Mouse (Mus musculus): Measurements from ENCODE around the gene Agps. TPM values are rescaled to one million over a fixed set of nuclear protein-coding genes. Genes with fewer than 3 reads are reported as not detected.
A peak's percentile ranks its signal among the peaks of the same experiment; 100 is the strongest.
"Not testable (repeated sequence)": the region's sequence is repeated elsewhere in the genome, so short reads cannot be mapped to it uniquely, and the experiment has no call there.

Agps gene
- total and polyA plus RNA-seq, 3 experiments, result 1.7 to 36.9 (median 28.7) TPM

DNA sequence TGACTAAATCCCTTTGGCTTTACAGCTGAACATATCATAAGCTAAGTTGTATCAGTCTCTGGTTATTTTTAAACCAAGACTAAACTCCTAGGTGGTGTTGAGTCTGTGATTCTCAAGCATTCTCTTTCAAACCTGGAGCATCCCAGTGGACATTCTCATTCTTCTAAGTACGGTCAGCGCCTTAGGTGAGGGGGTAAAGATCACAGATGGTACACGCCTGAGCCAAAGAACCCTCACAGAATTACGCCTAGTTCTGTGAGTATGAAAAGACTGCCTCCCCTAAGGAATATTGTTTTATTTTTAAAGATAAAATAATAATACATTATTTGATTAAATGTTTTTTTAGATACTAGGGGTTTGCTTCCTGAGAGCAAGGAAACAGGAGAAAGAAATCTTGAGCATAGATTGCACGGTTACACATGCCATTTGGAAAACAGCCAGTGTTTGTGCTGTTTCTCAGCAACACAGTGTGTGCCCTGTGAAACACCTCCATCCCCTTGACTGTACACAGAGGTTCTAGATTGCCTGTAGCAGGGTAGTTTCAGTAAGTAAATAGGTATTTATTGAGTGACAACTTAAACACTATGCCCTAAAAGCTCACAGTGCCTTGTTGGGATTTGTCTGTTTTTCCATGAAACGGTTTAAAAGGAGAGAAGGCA is 97.9 kb downstream of the Agps start:
- DNase-seq, result no peak

DNA sequence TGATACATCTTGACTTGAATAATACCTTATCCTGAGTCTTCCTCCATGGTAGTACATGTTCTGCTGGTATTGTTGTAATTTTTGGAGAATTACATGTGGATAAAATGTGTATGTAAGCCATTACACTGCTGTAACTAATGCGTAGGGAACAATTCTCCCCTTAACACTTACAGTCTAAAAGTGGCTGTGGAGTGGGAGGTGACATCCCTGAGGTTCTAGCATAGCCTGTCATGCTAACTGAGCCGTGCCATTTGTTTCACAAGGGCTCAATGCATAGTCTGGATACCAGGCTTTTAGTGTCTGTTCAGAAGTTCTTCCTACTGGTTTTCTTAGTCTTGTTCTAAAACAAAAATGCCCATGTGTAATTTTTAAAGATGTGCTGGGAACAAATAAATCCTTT is 99.0 kb downstream of the Agps start:
- no peak for DNase-seq

DNA sequence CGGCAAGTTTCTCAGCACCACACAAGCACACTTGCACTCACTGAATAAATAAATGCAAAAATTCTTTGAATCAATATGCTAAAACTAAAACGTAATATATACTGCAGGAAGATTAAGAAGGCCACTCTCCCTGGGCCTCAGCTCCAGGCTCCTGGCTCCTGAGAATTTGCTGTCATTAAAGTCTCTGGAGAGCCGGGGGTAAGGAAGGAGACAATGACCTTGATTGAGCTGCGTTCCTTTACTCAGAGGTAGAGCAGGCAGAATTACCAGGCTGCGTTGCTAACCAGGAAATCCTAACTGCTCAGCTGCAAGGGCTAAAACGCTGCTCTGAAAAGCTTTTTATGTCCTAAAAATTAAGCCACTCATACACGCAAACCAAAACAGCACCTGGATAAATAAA is 101.6 kb downstream of the Agps start:
- DNase-seq, result peak; percentile 22

DNA sequence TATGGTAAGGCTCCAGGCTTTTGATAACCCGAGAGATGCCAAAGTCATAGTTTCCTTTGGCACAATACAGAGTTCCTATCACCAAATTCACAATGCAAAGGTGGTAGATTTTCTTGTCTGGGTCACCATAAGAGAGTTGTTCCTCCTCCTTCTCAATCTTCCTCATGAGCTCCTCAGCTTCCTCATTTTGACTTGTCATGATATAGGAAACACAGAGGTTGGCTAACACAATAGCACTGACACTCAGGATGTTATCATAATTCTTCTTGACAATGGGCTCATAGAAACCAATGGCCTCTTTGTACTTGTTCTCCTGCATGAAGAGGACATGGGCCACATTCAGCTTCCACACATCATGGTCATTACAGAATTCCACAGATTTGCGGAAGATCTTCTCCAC is 104.7 kb downstream of the Agps start:
- DNase-seq, result not testable (repeated sequence)

DNA sequence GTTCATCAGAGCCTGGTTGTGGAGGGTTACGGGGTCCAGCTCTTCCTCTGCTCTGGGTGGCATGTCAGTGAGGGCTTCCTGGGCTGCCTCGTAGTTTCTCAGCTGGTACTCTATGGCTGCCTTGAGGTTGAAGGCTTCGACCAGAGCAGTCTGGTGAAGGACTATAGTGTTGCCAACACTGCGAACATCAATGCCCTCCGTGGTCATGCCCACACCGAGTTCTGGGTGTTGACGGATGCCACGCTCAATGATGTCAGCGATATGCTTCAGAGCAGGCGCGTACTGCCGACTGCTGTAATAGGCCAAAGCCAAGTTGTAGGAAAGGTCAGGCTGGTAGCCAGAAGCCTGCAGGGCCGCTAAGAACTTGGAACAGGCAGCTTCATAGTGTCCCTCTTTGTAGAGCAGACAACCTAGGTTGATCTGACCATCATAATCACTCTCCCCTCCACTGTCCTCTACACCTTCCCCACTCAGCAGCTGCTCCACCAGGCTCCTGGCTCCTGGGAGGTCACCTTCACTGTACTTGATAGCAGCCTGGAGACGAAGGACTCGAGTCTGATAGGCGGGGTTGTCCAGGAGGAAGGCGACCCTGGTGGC is 105.6 kb downstream of the Agps start:
- DNase-seq, result peak; percentile 24

DNA sequence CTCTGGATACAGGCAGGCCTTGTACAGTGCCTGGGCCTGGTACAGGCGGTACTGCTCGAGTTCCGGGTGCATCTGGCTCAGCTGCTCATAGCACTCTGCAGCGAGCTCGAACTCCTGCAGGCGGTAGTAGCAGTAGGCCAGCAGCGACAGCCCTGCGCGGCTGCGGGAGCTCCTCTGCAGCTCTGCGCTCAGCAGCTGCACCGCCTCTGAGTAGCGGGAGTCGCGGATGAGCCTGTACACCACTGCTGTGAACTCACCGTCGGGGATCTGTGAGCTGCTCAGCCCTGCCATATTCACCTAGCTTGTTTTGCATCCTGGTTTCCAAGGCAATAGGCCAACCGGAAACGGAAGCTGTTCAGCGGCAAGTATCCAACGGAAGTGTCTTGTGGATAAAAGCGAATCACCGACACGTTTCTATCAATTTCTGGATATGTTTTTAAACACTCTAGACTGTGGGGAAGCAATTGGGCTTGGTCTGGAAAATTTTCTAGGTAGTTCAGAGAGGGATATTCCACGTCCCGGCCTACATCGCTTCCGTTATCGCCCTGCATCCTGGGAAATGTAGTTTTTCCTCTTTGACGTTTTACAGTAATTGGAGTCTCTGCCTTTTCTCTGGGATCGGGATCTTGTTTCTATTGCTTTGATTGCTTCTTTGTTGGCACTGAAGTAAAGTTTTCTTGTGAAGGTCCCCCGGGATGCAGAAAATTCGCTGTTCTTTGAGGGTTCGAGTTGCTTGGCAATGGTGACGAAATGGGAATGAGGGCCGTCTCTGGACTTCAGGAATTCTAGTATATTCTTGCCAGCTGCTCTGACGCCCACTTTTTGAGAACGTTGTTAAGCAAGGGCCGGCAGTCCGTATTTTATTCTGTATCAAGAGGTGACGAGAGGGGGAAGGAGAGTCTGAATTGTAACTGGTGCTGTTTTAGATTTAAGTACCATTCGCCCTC is 106.4 kb downstream of the Agps start, which contains the start of gene Ttc30b:
Gene Ttc30b, minus strand, starts transcription at position 469 of the 947 bp plus-strand sequence.
- peak; percentile 84 for DNase-seq

DNA sequence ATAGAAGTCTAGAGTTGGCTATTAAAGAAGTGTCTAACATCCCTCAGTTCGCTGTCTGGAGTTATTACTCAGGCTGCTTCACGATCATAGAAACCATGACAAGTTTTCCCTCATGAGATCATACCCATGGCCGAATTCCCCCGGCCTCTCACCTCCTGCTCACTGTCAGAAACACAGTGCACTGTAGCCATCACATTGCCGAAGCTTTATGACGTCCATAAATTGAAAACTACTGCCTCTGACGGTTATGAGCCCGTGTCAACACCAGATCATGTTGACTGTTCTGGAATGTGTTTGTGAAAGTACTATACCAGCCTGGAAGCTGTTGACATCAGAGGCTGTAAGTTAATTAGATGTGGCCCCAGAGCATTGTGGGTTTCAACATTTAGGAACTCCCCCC is 118.7 kb downstream of the Agps start:
- DNase-seq, result no peak

DNA sequence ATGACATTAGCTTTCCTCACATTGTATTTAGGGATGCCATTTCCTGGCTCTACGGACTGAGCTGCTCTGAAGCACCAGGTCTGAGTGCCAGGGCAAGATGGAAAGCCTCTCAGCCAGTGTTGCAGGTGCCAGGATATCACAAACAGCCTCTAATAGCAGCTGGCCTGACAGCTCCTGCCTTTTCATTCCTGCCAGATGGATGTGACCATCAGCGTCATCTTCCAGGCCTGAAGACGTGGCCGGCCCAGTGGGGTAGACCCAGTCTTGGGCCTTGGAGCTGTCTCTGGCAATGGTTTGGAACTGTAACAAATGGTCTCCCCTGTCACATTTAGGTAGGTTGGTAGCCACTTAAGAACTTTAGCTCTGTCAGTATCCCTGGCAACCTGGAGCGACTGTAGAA is 121.3 kb downstream of the Agps start:
- DNase-seq, result no peak

DNA sequence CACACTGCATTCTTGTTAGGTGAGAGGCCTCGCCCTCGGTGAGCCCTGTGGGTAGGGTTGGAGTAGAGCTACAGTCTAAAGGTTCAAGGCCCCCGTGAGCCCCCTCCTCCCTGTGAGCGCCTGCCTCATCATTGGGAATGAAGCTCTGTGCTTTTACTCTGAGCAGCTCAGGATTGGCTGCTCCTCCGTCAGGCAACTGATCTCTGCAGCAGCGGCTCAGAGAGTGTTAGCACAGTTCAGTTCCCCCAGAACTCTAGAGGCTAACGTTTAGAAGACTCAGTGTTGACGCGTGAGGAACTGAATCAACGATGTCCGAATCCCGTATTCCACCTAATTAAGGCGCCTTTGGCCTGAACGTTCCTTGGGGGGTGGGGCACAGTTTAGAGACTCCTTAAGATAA is 123.7 kb downstream of the Agps start:
- no peak for DNase-seq

DNA sequence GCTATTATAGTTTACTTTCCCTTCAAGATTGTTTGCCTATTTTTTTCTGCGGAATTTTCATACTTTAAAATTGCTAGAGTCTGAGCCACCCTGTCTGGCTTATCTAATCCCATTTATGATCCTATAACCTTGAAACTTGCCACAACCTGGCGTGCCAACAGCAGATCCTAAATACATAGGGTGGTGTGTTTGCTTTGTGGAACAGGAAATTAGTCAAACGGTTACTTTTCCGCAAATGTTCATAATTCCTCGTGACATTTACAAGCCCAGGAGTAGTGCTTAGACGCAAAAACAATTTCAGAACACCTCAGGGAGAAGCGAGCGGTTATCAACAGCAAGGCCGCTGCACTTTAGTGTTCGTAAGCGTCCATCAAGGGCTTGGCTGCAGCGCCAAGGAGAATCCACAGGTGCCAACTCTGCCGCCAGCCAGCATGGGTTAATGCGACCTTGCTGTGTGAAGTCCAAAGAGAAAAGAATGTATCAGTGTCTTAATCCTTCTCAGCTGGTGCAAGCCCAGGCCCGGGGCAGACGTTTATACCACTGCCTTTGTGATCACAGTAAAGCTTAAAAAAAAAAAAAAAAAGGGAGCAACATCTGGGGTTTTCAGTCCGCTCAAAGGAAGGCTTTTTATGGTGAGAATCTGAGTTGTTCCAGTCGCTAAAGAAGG is 127.3 kb downstream of the Agps start:
- DNase-seq, result peak; percentile 68

DNA sequence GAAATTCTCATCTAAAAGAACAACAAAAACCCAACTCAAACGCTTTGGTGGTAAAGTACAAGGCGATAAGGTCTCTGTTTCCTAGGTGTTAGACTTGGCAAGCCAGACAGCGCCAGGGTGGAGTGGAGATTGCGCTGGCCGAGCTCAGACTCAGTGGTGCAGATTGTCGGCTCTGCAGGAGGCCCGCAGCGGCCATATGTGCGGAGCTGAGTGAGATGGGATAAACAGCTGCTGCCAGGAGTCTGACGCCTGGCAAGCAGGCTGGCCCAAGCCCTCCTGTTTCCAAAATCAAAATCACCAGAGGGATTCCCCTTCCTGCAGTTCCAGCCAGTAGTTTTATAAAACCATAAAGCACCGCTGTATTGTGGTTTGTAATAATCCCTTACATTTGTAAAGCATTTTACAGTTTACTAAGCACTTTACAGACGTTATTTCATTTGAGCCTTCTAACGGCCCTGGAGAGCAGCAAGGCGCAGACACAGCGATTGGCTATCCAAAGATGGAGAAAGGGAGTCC is 127.9 kb downstream of the Agps start:
- peak; percentile 52 for DNase-seq

DNA sequence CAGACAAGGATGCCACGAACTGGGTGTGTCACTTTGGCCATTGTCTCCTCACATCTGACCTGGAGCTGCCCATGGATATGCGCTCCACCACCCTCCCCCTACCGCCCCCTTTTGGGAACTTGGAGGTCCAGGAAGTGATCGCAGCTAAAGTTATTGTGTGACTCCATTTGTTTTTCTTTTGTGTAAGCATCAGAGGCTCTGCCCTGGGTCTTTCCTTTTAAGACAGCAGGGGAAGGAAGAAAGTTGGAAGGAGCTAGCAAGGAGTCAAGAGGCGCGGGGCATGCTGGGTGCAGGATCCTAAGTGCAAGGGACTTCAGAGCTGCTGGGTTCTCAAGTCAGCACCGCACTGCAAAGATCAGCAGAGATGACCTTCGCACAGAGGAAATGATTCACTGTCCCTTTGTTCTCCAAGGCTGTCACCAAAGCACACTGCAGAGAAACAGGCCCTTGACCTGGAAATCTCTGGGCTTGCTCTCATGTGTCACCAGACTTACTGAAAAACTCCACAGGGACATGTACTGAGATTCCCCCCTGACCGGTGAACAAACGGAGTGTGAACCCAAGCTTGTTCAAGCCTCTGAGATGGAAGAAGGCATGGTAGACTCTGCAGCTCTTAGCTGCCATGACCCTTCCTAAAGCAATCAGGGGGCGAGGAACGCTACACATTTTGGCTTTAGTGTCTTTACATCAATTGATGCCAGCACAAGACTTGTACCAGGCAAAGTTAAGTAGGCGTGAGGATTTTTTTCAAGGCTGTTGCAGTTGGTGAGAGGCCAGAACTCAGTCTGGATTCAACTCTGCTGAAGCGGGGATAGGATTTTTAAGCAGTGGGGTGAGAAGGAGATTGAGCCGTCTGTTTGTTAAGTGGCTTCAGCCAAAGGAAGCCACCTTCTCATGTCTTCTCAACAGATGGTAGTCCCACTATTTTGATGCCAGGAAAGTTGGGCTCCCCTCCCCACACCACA is 128.7 kb downstream of the Agps start:
- peak; percentile 90 for DNase-seq

DNA sequence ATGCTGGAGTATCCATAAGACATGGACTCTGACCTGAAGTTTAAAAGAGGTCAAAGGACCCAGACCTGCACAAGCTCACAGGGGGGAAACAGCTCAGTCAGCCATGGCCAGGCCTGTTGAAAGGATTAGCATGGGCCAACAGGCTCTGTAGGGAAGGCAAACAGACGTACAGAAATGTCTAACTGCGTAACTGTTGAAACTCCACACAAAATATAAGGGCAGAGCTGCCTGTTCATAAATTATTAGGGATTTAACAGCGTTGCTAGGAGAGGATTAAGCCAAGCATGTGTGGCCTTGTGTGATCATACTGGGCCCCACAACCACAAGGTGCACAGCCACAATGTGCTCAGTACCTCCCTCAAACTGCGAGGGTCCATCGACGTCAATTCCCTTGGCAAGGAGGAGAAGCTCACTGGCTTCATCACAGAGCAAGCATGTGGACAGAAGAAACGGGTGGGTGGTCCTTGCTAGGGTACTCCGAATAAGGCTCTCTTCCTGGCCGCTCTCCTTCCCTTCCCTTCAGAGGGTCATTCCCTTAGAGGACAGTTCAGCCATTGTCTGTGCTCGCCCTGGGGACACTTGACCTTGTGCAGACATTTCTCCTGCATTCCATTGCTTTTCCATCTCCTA is 131.3 kb downstream of the Agps start:
- no peak for DNase-seq

DNA sequence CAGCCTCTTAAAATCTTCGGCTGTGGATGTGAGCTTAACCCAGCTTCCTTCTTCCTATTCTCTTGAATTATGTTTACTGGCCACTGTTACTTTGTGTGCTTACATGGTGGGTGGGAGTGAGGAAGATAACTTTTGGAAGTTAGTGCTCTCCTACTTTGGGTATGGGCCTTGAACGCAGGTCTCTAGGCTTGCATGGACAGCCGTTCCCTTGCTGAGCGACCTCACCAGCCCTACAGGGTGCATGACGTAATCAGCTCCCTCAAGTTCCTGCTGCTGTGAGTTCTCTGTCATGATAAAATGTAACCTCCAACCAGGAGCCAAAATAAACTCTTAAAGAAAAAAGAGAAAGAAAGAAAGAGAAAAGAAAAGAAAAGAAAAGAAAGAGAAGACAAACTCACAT is 132.1 kb downstream of the Agps start:
- DNase-seq, result peak; percentile 38

DNA sequence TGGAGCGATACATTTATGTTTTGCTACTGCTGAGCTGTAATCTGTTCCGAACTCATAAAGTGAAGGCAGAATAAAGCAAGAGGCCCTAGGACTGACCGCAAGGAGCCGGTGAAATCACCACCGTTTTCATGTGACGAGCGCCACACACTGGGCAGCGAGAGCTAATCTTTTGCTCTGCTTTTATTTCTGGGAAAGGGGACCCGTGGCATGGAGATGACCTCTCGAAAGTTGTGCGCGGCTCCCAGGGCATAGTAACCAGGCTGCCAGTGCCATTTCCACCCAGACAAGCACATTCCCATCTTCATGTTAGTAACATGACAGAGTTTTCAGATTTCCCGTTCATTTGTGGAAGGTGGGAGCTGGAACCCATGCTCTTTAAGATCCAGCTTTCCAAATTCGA is 132.5 kb downstream of the Agps start:
- DNase-seq, result peak; percentile 90

DNA sequence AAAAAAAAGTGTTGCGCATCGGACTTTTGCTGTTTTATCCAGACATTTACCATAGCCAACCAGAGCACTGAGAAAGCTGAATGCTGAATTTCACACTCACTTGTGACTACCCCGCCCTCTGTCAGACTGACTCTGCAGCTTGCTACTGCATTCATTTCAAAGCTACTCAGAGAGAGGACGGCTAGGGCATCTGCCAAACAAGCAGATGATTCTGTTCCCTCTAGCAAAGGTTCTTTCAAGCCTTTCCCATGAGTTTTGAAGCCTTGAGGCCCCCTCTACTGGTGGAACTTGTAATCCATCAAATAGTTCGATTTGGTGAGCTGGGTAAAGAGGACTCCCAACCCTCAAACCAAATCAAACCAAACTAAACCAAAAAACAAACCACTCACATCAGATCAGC is 133.0 kb downstream of the Agps start:
- DNase-seq, result peak; percentile 86

DNA sequence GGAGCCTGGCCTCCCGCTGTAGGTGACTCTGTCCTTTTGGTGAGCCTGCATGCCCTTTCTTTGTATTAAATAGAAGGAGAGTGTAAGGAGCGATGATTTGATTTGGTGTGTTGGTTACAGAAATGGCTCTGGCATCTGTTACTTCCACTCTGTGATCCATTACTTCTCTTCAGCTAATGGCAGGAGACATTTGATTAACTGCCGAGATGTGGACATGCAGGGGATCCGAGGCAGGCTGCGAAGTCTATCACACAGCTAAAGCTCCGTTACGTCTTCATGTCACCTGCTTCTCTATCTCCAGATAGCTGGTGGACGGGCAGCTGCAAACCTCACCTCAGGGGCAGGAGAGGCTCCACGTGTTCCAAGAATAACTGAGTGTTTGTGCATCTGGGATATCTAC is 142.2 kb downstream of the Agps start:
- no peak for DNase-seq

DNA sequence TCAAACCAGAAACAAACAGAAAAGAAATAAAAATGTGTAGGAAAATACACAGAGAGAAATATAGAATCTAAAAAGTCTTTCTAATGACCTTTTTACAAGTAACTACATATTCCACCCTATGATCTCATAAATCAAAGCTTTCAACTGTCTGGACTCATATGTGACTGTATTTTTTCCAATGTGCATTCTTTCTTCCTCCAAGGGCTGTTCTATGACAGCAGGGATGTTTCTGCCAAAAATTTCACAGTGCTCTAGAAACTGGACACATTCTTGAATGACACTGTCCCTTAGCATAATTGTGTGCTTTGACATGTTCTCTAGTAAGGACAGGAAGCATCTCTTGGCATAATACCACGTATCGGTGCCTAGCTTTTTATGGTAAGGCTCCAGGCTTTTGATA is 144.1 kb downstream of the Agps start:
- DNase-seq, result not testable (repeated sequence)

DNA sequence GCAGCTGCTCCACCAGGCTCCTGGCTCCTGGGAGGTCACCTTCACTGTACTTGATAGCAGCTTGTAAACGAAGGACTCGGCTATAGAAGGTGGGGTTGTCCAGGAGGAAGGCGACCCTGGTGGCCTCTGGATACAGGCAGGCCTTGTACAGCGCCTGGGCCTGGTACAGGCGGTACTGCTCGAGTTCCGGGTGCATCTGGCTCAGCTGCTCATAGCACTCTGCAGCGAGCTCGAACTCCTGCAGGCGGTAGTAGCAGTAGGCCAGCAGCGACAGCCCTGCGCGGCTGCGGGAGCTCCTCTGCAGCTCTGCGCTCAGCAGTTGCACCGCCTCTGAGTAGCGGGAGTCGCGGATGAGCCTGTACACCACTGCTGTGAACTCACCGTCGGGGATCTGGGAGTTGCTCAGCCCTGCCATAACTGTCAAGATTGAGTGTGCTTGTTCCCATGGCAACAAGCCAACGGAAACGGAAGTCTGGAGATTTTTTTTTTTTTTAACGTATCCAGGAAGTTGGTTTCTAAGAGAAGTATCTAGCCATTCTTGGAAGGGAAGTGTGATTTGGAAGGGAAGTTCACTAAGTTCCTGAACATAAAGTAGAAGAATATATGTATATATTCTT is 145.9 kb downstream of the Agps start, which contains the start of gene Ttc30a2:
Gene Ttc30a2, minus strand, starts transcription at position 419 of the 617 bp plus-strand sequence.
- DNase-seq, result peak; percentile 25
